Mouse (Mus musculus) limb, embryonic 14.5 days (tissue): ENCODE data around the gene Insl3. TPM values are rescaled to one million over a fixed set of nuclear protein-coding genes. Genes with fewer than 3 reads are reported as not detected.
A peak's percentile ranks its signal among the peaks of the same experiment; 100 is the strongest.
"Not testable (repeated sequence)": the region's sequence is repeated elsewhere in the genome, so short reads cannot be mapped to it uniquely, and the experiment has no call there.

ENCODE experiments used
- ATAC-seq: fragments of 200-750 bp; cut with Nextera tagmentation; 2 replicates; pipeline ENCODE4 v1.8.0; 2017; ENCODE audit warnings: low read depth, moderate number of reproducible peaks, moderate TSS enrichment; ENCODE audit not compliant: low FRiP score
- DNase-seq: peaks from one replicate; pipeline ENCODE4 v3.0.0-alpha.2; 2015; ENCODE audit warnings: low spot score
- H3K27ac ChIP-seq: fragments of 300-500 bp; sonication (generic); replicated peaks from 2 replicates; pipeline ENCODE4 v1.5.1; 2014; ENCODE audit warnings: low read depth, mild to moderate bottlenecking, low read length, moderate library complexity, mixed read lengths
- H3K27me3 ChIP-seq: fragments of 300-500 bp; sonication (generic); 2 replicates; pipeline ENCODE4 v1.6.1; 2014; ENCODE audit warnings: low read length, mixed read lengths; ENCODE audit not compliant: control insufficient read depth, insufficient read depth
- H3K36me3 ChIP-seq: fragments of 300-500 bp; sonication (generic); 2 replicates; pipeline ENCODE4 v1.6.1; 2014; ENCODE audit warnings: mild to moderate bottlenecking, low read length, moderate library complexity, mixed read lengths; ENCODE audit not compliant: control insufficient read depth, insufficient read depth
- H3K4me1 ChIP-seq: fragments of 300-500 bp; sonication (generic); 2 replicates; pipeline ENCODE4 v1.6.1; 2014; ENCODE audit warnings: antibody characterized with exemption, low read length, mixed read lengths; ENCODE audit not compliant: control insufficient read depth, insufficient read depth
- H3K4me2 ChIP-seq: fragments of 300-500 bp; sonication (generic); replicated peaks from 2 replicates; pipeline ENCODE4 v1.6.1; 2014; ENCODE audit warnings: low read depth, mild to moderate bottlenecking, low read length, moderate library complexity; ENCODE audit not compliant: severe bottlenecking
- H3K4me3 ChIP-seq: fragments of 300-500 bp; sonication (generic); replicated peaks from 2 replicates; pipeline ENCODE4 v1.5.1; 2014; ENCODE audit warnings: low read length
- H3K9ac ChIP-seq: fragments of 300-500 bp; sonication (generic); 2 replicates; pipeline ENCODE4 v1.6.1; 2014; ENCODE audit warnings: mild to moderate bottlenecking, low read depth, low read length, moderate library complexity; ENCODE audit not compliant: severe bottlenecking
- H3K9me3 ChIP-seq: fragments of 300-500 bp; sonication (generic); 2 replicates; pipeline ENCODE4 v1.6.1; 2016; ENCODE audit warnings: low read length; ENCODE audit not compliant: control insufficient read depth
- POLR2A ChIP-seq: fragments of 200-500 bp; IDR thresholded peaks from 2 replicates; pipeline ENCODE4 v1.8.0; 2012; ENCODE audit warnings: inconsistent platforms, mild to moderate bottlenecking, moderate library complexity, borderline replicate concordance; ENCODE audit not compliant: insufficient read depth, insufficient read length; ENCODE audit errors: extremely low read depth
- WGBS: fragments of 180-500 bp; shearing (Covaris S2); extraction: QIAGEN DNeasy Blood & Tissue Kit; methylation state at CpG from one replicate; pipeline ENCODE4 v1.1.7; 2014; 5-methylcytosine and 5-hydroxymethylcytosine counted together
- polyA plus RNA-seq, 2 experiments: library from polyadenylated mRNA; depleted of rRNA in 1 of 2; stranded (reverse) in 1 of 2; unstranded in 1 of 2; fragments of >200 nt; fragmentation: Nextera tagmentation in 1 of 2; extraction: Ambion mirVana in 1 of 2; gene quantifications; 2 replicates each; pipeline versions ENCODE4 v1.2.1 to v1.2.3; 2012 to 2014

The Insl3 gene
- polyA plus RNA-seq, 2 experiments: 1.8 TPM; not detected in 1

- Histone ChIP-seq H3K4me3 (no peak overlapping the region), H3K36me3 (no peaks in the 10 kb centered on the region), H3K27ac (no peak overlapping the region), H3K9ac (no peak overlapping the region), H3K27me3 (peaks cover 85% of the 10 kb centered on the region), H3K9me3 (no peaks in the 10 kb centered on the region), H3K4me1 (peaks cover 4% of the 10 kb centered on the region; the same call in 1 of the 2 replicates), H3K4me2 (no peak overlapping the region)
- no peak for ATAC-seq
- WGBS: 6% methylated on average over 30 of the region's 30 CpGs
- TF ChIP-seq POLR2A: no peak
- no peak for DNase-seq
Observed at GRCm38 (mm10) chr8:71692509-71692908, 3.5 kb downstream of the Insl3 start.

GRCm38 (mm10) chr8:71693166-71694041 is 4.4 kb downstream of the Insl3 start:
- H3K9me3 ChIP-seq: no peaks in the 10 kb centered on the region
- H3K4me1 ChIP-seq: peaks cover 4% of the 10 kb centered on the region; the same call in 1 of the 2 replicates
- no peaks in the 10 kb centered on the region for H3K36me3 ChIP-seq
- H3K27ac ChIP-seq: no peak overlapping the region
- H3K27me3 ChIP-seq: peaks cover 76% of the 10 kb centered on the region
- no peak for TF ChIP-seq POLR2A
- H3K4me2 ChIP-seq: peak overlapping the region; percentile 32
- WGBS: 11% methylated on average over 66 of the region's 68 CpGs
- peak overlapping the region; percentile 18 for H3K4me3 ChIP-seq
- DNase-seq (no peak), ATAC-seq (no peak)
- H3K9ac ChIP-seq: no peak overlapping the region

- ATAC-seq, DNase-seq, H3K9me3 ChIP-seq, H3K4me2 ChIP-seq, H3K4me1 ChIP-seq, H3K27ac ChIP-seq, H3K4me3 ChIP-seq, H3K9ac ChIP-seq, H3K36me3 ChIP-seq: not testable (repeated sequence)
- H3K27me3 ChIP-seq: peaks cover 70% of the 10 kb centered on the region
- WGBS: 63% methylated on average over 12 of the region's 12 CpGs
Observed at GRCm38 (mm10) chr8:71695456-71695855, 6.4 kb downstream of the Insl3 start.

- peaks cover 50% of the 10 kb centered on the region for H3K27me3 ChIP-seq
- 5% methylated on average over 29 of the region's 29 CpGs for WGBS
- peak overlapping the region; percentile 28; the same call in 1 of the 2 replicates for H3K4me2 ChIP-seq
- H3K9ac ChIP-seq: no peak overlapping the region
- no peaks in the 10 kb centered on the region for H3K36me3 ChIP-seq
- H3K9me3 ChIP-seq: no peaks in the 10 kb centered on the region
- no peak for TF ChIP-seq POLR2A
- H3K4me1 ChIP-seq: peaks cover 5% of the 10 kb centered on the region
- DNase-seq (no peak), ATAC-seq (no peak)
- H3K27ac ChIP-seq: no peak overlapping the region
- H3K4me3 ChIP-seq: peak overlapping the region; percentile 13; the same call in 1 of the 2 replicates
Observed at GRCm38 (mm10) chr8:71700493-71701269, 11.7 kb downstream of the Insl3 start.

- Histone ChIP-seq H3K27me3 (peaks cover 50% of the 10 kb centered on the region), H3K4me1 (peaks cover 5% of the 10 kb centered on the region), H3K4me3 (peak within 1 kb of the TSS; percentile 13), H3K9ac (no peak within 1 kb of the TSS), H3K36me3 (no peaks in the 10 kb centered on the region), H3K27ac (no peak within 1 kb of the TSS), H3K9me3 (no peaks in the 10 kb centered on the region), H3K4me2 (peak within 1 kb of the TSS; percentile 28; the same call in 1 of the 2 replicates)
- TF ChIP-seq POLR2A: no peak
- 16% methylated on average over 30 of the region's 34 CpGs for WGBS
- ATAC-seq (no peak), DNase-seq (no peak)
Observed at GRCm38 (mm10) chr8:71701414-71702086, 12.5 kb downstream of the Insl3 start, which contains the start of gene B3gnt3. TSS of gene B3gnt3 (minus strand) at chr8:71701789.
